Mouse (Mus musculus) G1E (cell line): ENCODE measurements around the gene Fcna. TPM values are rescaled to one million over a fixed set of nuclear protein-coding genes. Genes with fewer than 3 reads are reported as not detected.

Experiments
- ATAC-seq: 2 replicates; pipeline ENCODE4 v1.8.0; 2016; ENCODE audit warnings: mild to moderate bottlenecking; ENCODE audit not compliant: insufficient number of reproducible peaks, poor library complexity, low FRiP score, severe bottlenecking; ENCODE audit errors: extremely low read depth
- DNase-seq: peaks from one replicate; pipeline ENCODE4 v3.0.0; 2012; ENCODE audit warnings: low spot score
- H3K27me3 ChIP-seq: 2 replicates; pipeline ENCODE4 v1.6.1; 2012; ENCODE audit warnings: mild to moderate bottlenecking, low read length, inconsistent platforms; ENCODE audit not compliant: insufficient read depth
- H3K36me3 ChIP-seq: replicated peaks from 2 replicates; pipeline ENCODE3; 2012; ENCODE audit warnings: mild to moderate bottlenecking, inconsistent platforms
- H3K4me1 ChIP-seq: 2 replicates; pipeline ENCODE4 v1.6.1; 2012; ENCODE audit warnings: low read depth, low read length, inconsistent platforms, mixed read lengths; ENCODE audit not compliant: insufficient read depth
- H3K4me3 ChIP-seq: 2 replicates; pipeline ENCODE4 v1.5.1; 2012; ENCODE audit warnings: low read depth, mild to moderate bottlenecking, inconsistent platforms, low read length, moderate library complexity, mixed read lengths
- H3K9me3 ChIP-seq: replicated peaks from 2 replicates; pipeline ENCODE4 v1.6.1; 2012; ENCODE audit warnings: inconsistent platforms
- CTCF ChIP-seq: IDR thresholded peaks from 2 replicates; pipeline ENCODE4 v1.5.1; 2012; ENCODE audit warnings: low read depth, low read length, inconsistent platforms, mixed read lengths
- GATA1 ChIP-seq: IDR thresholded peaks from 2 replicates; pipeline ENCODE4 v1.6.1; 2012; ENCODE audit warnings: borderline replicate concordance, low read length, inconsistent platforms, mixed read lengths
- GATA2 ChIP-seq: IDR thresholded peaks from 2 replicates; pipeline ENCODE4 v1.6.1; 2012; ENCODE audit warnings: low read depth, low read length, inconsistent platforms, borderline replicate concordance
- POLR2AphosphoS5 ChIP-seq: IDR thresholded peaks from 2 replicates; pipeline ENCODE4 v1.6.1; 2012; ENCODE audit warnings: low read depth, low read length, inconsistent platforms; ENCODE audit not compliant: insufficient replicate concordance
- TAL1 ChIP-seq: conservative IDR thresholded peaks from 2 replicates; pipeline ENCODE4 v1.6.1; 2012; ENCODE audit warnings: low read depth, low read length, inconsistent platforms, mixed read lengths
- polyA plus RNA-seq: library from polyadenylated mRNA; stranded (reverse); fragments of >175 nt; gene quantifications from 2 replicates; pipeline ENCODE4 v1.2.3, GENCODE M21; 2012
- total RNA-seq, 2 experiments: library from RNA; stranded (forward) in 1 of 2; stranded (reverse) in 1 of 2; fragments of 200-1000 nt in 1 of 2; fragments of >200 nt in 1 of 2; fragmentation: Nextera tagmentation in 1 of 2; gene quantifications; 2 replicates each; pipeline ENCODE4 v1.2.3; 2014 to 2017

Fcna gene
- total and polyA plus RNA-seq, 3 experiments, result not detected

DNA sequence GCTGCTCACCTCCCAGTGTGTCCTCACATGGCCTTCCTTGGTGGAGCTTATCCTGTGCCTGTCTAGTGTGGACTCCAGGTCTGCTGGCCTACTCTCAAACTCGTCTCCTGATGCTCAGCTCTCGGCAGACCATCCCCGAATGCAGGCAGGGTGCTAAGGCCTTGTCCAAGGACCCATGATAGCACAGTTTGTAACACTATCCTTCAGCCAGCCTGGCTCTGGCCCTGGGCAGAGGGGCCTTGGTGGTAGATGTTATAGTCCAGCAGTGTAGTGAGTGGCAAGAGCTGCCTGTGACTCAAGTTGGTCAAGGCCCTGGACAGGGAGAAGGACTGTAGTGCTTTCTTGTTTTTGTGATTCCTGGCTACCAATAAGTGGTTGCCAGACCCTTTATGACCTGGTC, 5.8 kb upstream of the Fcna start:
- Histone ChIP-seq H3K4me1 (no peaks in the 10 kb centered on the region), H3K36me3 (no peaks in the 10 kb centered on the region), H3K4me3 (no peak overlapping the region), H3K9me3 (no peaks in the 10 kb centered on the region), H3K27me3 (peaks cover 11% of the 10 kb centered on the region; the same call in 1 of the 2 replicates)
- ATAC-seq, result no peak
- TF ChIP-seq POLR2AphosphoS5 (no peak), GATA2 (no peak), GATA1 (no peak), TAL1 (no peak), CTCF (no peak)
- no peak for DNase-seq

DNA sequence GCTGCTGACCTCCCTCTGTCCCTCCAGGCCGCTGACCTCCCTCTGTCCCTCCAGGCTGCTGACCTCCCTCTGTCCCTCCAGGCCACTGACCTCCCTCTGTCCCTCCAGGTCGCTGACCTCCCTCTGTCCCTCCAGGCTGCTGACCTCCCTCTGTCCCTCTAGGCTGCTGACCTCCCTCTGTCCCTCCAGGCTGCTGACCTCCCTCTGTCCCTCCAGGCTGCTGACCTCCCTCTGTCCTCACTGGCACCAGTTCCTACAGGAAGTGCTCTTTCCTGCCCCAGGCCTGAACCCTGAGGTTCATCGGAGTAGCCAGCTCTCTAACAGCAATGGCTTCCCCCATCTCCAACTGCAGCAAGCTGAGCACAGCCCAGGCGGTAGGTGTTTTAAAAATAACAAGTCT, 908 bp upstream of the Fcna start:
- no peak for DNase-seq
- Histone ChIP-seq H3K9me3 (no peaks in the 10 kb centered on the region), H3K4me3 (no peak overlapping the region), H3K4me1 (no peaks in the 10 kb centered on the region), H3K36me3 (no peaks in the 10 kb centered on the region), H3K27me3 (peaks cover 44% of the 10 kb centered on the region)
- TF ChIP-seq TAL1 (no peak), GATA1 (no peak), CTCF (no peak), GATA2 (no peak), POLR2AphosphoS5 (no peak)
- ATAC-seq, result no peak

DNA sequence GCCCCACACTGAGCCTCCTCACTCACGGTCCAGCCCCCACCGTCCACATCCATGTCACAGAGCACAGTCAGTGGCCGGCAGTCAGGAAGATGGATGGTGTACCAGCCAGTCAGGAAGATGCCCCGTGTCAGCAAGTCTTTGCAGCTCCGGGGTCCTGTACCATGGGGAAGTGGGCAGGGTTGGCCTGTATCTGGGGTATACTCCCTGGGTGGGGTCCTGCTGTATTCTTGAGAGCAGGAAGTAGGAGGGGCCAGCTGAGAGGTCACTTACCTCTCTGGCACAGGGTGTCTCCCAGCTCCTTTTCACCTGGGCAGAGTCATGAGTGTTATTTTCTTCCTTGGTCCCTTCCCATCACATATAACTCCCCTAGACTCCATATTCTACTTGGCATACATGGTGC, 1.8 kb downstream of the Fcna start:
- TF ChIP-seq POLR2AphosphoS5, result no peak
- TF ChIP-seq GATA1, result no peak
- TF ChIP-seq CTCF, result no peak
- TF ChIP-seq GATA2, result no peak
- no peak for TF ChIP-seq TAL1
- Histone ChIP-seq H3K4me1 (no peaks in the 10 kb centered on the region), H3K9me3 (no peaks in the 10 kb centered on the region), H3K27me3 (peaks cover 49% of the 10 kb centered on the region), H3K4me3 (no peak overlapping the region), H3K36me3 (no peaks in the 10 kb centered on the region)
- no peak for ATAC-seq
- DNase-seq, result no peak

DNA sequence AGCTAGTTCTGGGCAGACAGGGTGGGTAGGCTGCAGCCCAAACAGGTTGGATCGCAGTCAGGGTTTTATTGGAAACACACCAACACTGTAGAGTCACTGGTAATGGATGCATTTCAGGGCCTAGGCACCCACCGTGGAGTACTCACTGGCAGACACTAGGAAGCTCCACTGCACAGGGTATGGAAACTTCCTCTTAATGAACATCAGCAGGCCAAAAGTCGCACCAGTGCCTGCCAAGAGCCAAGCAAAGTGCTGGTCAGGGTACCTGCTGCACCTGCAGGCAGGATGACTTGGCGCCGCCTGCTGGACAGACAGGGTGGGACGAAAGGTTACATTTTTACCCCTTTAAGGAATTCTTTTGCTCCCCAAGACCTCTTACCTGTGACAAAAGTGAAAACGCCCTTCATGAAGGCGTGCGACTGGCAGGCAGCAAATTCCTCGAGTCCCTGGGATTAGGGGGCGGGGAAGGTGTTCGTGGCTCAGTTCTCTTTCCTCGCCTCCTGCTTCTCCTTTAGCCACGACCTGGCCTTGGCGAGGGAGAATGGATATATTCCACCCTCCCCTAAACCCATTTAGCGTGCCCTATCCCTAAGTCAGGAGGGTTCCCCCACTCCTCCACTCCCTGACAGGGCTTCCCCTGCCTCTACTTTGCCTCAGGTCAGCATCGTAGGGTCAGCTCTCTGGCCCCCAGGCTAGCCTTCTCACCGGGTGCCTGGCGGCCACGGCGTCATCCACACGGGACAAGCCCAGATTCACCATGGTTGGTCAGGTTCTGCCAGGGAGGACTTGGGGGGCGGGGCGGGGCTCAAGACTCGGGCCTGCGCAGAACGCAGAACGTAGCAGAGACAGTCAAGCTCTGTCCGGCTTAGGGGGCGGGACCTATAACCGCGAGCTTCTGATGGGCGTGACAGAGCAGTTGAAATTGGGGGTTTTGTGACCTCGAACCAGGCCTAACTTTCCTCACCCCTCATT, 6.3 kb downstream of the Fcna start, which contains the start of gene Tmem141:
TSS of gene Tmem141 (minus strand) at position 777 of the 972 bp plus-strand sequence.
- DNase-seq (peak; percentile 45), ATAC-seq (no peak)
- no peak within 1 kb of the TSS for H3K4me3 ChIP-seq
- peaks cover 3% of the 10 kb centered on the region; the same call in 1 of the 2 replicates for H3K4me1 ChIP-seq
- H3K36me3 ChIP-seq, result no peaks in the 10 kb centered on the region
- peaks cover 74% of the 10 kb centered on the region for H3K27me3 ChIP-seq
- TF ChIP-seq TAL1 (no peak), GATA1 (no peak), POLR2AphosphoS5 (no peak), GATA2 (no peak), CTCF (peak; percentile 55; the same call in 1 of the 2 replicates)
- H3K9me3 ChIP-seq, result no peaks in the 10 kb centered on the region

DNA sequence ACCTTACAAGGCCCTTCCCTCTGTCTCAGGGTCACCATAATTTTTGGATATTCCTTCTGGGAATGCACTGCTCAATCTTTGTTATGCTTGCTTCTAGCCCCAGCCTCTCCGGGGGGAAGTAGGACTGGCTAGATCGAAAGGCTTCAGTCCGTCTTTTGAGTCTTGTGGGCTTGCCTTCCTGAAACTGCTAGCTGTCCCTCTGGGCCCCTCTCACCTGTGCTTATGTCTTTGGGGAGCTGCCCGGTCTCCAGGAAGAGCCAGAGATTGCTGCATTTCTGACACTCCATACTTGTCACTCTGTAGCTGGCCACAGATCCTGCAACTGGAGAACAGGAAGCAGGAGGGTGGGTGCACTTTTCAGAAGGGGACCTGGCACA, 7.0 kb downstream of the Fcna start:
- Histone ChIP-seq H3K27me3 (peaks cover 76% of the 10 kb centered on the region), H3K4me1 (peaks cover 3% of the 10 kb centered on the region; the same call in 1 of the 2 replicates), H3K36me3 (no peaks in the 10 kb centered on the region), H3K9me3 (no peaks in the 10 kb centered on the region), H3K4me3 (no peak overlapping the region)
- ATAC-seq (no peak), DNase-seq (no peak)
- TF ChIP-seq GATA1 (no peak), TAL1 (no peak), POLR2AphosphoS5 (no peak), GATA2 (no peak), CTCF (no peak)

DNA sequence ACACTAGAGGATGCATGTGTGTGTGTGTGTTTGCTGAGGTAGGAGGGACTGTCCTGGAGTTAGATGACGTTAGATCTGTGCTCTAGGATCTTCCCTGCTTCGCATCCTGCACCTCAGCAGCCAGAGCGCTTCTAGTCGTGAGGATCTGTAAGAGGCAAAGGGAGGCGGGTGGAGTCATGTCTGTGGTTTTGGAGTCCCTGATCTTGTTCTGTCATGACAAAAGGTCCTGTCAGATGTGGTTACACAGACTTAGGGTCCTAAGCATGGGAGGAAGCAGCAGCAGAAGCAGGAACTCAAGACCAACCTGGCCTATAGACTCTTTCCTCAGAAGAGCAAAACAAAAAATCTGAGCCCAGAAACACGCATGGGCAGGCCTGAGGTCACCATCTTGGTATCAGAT, 7.4 kb downstream of the Fcna start:
- no peak for ATAC-seq
- Histone ChIP-seq H3K4me3 (no peak overlapping the region), H3K9me3 (no peaks in the 10 kb centered on the region), H3K27me3 (peaks cover 78% of the 10 kb centered on the region), H3K4me1 (peaks cover 3% of the 10 kb centered on the region; the same call in 1 of the 2 replicates), H3K36me3 (no peaks in the 10 kb centered on the region)
- no peak for TF ChIP-seq CTCF
- no peak for DNase-seq

DNA sequence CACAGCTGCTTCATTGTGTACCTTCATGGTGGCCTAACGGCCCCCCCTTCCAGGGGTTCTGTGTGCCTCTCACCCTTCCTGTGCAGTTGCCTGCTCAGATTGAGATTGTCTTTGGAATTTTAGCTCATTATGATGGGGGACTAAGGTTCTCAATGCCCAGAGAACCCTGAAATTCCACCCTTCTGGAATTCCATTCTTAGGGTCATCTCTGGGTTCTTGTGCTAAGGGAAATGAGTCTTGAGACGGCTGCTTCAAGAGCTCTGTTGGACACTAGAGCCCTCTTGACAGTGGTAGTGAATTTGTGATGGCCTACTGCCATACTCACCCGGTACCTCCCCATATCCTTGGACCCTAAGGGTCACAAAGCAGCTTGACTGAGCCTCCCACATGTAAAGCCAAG, 10.3 kb downstream of the Fcna start, which contains the start of gene Ccdc183:
TSS of gene Ccdc183 (minus strand) at position 101 of the 400 bp plus-strand sequence.
- no peak within 1 kb of the TSS for H3K4me3 ChIP-seq
- no peak for ATAC-seq
- H3K36me3 ChIP-seq, result no peaks in the 10 kb centered on the region
- peaks cover 68% of the 10 kb centered on the region for H3K27me3 ChIP-seq
- TF ChIP-seq GATA1, result no peak
- no peak for TF ChIP-seq CTCF
- no peak for TF ChIP-seq TAL1
- TF ChIP-seq POLR2AphosphoS5, result no peak
- no peak for TF ChIP-seq GATA2
- no peaks in the 10 kb centered on the region for H3K9me3 ChIP-seq
- no peak for DNase-seq
- H3K4me1 ChIP-seq, result peaks cover 3% of the 10 kb centered on the region; the same call in 1 of the 2 replicates
